Mouse (Mus musculus) gastrocnemius, adult 18-20 months (tissue): Measurements from ENCODE around the gene Phactr3. TPM values are rescaled to one million over a fixed set of nuclear protein-coding genes. Genes with fewer than 3 reads are reported as not detected.
A peak's percentile ranks its signal among the peaks of the same experiment; 100 is the strongest.
"Not testable (repeated sequence)": the region's sequence is repeated elsewhere in the genome, so short reads cannot be mapped to it uniquely, and the experiment has no call there.

Source experiments
- DNase-seq: peaks from one replicate; pipeline ENCODE4 v3.0.0; 2021; ENCODE audit warnings: low spot score
- total RNA-seq, 2 experiments: library from RNA; stranded (reverse); gene quantifications; 2 replicates each; pipeline ENCODE4 v1.2.3; 2021

Phactr3 gene
- total RNA-seq, 2 experiments from 2014 or later, result 0.07 to 0.18 TPM

DNA sequence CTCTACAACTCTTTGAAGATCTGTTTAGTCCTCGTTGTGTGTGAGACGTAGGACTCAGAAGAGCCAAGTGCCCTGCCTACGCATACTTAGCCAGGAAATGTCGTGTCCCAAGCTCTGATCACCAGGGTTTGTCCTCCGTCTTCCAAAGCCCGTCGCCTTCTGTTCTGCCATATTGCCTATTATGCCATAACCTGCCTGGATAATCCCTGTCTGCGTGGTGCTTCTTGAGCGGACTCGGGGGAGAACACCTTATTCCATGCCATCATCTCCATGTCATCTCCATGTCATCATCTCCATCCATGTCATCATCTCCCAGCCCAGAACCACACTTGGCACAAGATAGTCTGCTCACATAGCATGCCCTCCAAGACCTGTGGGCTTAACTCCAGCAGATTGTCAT, 207.3 kb downstream of the Phactr3 start:
- DNase-seq, result no peak

DNA sequence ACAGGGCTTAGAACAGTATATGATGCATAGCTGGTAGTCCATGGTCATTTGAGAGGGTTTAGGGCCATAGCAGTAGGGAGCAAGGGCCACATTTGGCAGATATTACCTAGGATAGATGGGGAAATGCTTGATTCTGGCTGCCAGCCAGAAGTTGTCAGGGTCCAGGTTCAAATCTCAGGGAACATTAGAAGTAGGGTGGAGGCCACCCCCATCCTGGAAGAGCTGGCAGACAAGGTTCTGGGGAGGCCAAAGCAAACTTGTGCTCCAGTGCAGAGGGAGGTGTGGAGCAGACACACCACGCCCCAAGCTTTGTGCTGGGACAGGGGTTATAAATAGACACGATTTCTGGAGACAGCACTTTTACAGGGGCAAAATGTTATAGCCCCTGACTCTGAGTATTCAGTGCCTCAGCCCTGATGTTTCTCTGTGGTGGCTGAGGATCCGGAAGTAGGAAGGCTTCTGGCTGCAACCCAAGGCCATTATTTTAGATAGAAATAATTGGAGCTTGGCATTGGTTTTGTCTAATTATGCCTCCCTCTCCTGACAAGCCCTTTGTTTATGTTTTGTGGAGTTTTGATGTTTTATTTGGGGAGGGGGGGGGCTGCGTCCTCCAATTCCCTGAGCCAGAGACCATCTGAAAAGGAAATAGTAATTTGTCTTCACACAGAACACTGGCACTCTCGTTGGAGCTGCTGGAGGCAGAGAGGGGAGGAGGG, 208.1 kb downstream of the Phactr3 start:
- DNase-seq, result no peak

DNA sequence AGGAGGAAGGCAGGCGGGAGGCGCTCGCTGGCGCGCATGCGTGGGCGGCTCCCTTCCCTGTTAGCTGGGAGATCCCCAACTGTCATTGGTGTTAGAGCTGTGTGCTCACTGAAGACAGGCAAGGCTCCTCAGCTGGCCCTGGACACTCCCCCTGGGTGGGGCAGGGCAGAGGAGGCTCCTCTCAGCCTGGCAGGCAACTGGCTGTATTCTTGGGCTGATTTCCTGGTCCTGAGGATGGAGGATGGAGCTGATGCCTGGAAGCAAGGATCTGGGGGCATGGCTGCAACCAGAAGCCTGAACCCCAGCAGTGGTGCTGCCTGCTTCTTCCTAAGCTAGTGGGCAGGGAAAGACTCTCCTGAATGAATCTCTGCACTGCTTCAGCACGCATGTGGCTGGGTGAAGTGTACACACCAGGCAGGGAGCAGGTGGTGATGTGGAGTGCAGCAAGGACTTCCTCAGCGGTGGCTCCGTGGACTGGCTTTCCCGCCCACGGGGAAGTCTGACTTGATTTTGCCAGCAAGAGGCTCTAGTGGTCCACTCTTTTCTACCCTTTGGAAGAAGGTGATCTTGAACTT, 208.8 kb downstream of the Phactr3 start:
- DNase-seq, result peak; percentile 36

DNA sequence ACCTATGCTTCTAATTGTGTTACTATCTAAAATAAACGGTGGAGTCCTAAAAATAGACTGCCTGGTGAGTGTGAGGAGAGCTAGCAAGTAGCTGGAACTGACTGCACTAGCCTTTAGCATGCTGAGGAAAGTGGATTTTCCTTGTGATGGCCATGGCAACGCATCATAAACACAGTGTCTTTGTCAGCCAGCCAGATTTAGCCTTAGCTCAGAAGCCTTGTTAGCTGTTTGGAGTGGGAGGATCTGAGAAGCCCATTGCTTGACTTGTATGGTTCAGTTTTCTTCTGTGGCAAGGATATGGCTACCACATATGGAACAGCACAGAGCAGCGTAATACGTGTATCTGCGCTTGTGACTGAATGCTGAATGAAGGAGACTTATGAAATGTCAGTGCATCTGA, 210.8 kb downstream of the Phactr3 start:
- no peak for DNase-seq

DNA sequence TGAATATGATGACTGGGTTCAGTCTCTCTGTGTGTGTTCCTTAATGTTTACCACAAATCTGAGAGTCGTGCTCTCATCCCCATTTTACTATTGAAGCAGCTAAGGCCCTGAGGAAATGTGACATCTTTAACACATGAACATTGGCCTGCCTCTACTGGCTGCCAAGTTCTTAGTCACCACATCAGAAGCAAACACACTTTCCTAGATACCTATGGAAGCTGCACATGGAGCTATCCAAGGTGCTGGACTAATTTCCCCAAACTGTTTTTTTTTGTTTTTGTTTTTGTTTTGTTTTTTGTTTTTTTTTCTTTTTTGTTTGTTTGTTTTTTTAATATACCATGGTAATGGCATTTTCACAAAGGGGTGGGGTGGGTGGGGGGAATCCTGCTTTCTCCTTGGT, 211.2 kb downstream of the Phactr3 start:
- no peak for DNase-seq

DNA sequence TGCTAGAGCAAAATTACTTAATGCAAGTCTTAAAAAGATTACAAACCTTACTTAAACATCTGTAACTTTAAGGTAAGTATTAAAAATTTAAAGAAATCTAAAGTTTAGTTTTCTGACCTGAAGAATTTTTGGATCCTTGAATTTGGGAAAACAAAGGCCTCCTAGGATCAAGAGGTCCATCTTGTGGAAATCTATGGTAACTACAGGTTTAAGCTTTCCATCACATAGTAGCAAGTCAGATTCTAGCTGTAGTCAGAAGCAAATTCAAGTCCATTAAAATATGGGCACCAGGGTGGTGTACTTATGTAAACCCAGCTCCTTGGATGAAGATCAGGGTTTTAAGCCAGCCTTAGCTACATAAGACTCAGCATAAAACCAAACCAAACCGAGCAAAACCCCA, 219.1 kb downstream of the Phactr3 start:
- DNase-seq, result no peak

DNA sequence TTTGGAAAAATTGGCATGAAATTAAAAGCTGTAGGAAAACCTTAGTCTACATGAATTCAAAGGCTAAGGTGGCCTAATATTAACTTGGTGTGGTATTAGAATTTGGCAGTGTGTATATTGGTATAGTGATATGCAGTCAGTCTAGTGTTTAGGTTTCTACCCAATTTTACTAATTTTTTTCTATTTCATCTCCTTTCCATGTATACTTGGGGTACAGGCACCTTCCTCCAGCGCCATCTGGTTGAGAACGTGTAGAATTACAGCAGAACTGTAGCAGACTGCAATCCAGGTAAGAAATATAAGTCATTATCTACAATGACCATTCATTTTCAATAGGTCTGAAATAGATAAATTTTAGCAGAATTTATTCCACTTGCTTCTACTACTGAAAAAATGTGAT, 220.3 kb downstream of the Phactr3 start:
- no peak for DNase-seq

DNA sequence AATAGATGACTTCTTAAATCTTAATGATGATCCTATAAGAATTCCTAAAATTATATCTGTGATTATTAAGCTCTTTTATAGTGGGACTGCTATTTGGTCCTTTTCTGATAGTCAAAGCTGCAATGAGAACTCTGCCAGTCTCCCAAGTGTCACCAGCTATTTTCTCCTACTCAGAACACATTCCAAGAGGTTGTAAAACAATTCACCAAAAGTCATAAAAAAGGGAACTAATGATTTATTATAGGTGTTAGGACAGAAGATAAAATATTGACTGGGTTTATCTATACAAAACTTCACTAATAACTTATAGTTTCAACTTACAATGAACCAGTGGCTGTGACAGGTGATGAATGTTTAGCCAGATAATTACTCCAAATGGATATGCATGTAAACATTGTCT, 223.3 kb downstream of the Phactr3 start:
- DNase-seq, result not testable (repeated sequence)

DNA sequence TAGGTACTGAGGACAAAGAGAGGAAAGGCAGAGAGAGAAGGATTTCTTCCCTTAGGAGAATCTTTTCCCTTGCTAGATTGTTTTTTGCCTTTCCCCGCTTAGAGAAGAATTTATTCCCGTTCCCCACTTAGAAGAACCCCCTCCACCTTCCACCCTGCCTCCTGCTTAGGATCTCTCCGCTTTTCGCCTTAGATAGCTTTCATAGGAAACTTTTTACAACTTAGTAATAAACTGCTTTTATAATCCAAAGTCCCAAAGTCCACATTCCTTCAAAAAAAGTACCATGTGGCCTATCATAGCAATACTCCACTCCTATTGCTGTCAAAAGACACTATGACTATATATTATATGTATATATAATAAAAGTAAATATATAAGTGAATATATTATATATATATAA, 223.8 kb downstream of the Phactr3 start:
- no peak for DNase-seq

Other genes with a start within 250 kb of the Phactr3 start
- 1 to 10 TPM; 4.2 to 5.6 TPM for gene Gm14327, start 221.9 kb upstream of the Phactr3 start, total RNA-seq
- gene Zfp972, start 193.4 kb upstream of the Phactr3 start, total RNA-seq, result 1 to 10 TPM in 1 of 2 experiments, not detected in 1; 1.2 TPM
- gene Gm14326, start 161.7 kb upstream of the Phactr3 start, total RNA-seq, result 10 to 100 TPM; 37.1 to 38.2 TPM
- gene Zfp971, start 95.7 kb upstream of the Phactr3 start, total RNA-seq, result 10 to 100 TPM; 30.1 to 37.5 TPM
- 10 to 100 TPM; 10.5 to 11.5 TPM for gene Zfp931, start 40.5 kb upstream of the Phactr3 start, total RNA-seq